Mouse (Mus musculus) neural tube, embryonic 15.5 days (tissue): Measurements from ENCODE around the gene Oaz1. TPM values are rescaled to one million over a fixed set of nuclear protein-coding genes. Genes with fewer than 3 reads are reported as not detected.

Experiments
- microRNA counts: library from miRNA; unstranded; fragments of <30 nt; microRNA quantifications from one replicate; lab custom pipeline; 2016
- microRNA-seq: library from miRNA; unstranded; fragments of <30 nt; microRNA quantifications from one replicate; pipeline ENCODE4, GENCODE M21; 2017
- polyA plus RNA-seq: library from polyadenylated mRNA; unstranded; fragments of >200 nt; fragmentation: Nextera tagmentation; extraction: Ambion mirVana; gene quantifications from 2 replicates; pipeline ENCODE4 v1.2.1, GENCODE M21; 2015

Oaz1 gene
- polyA plus RNA-seq, 1 experiment from 2014 or later: 1,221 TPM

MicroRNAs within 50 kb of the gene (microRNA counts, 519-probe panel; counts per million panel counts)
- not detected for microRNA mmu-miR-1982 (lab: Ali Mortazavi, UCI)

Small RNA genes lying within 50 kb of the gene (microRNA-seq; reads per million reads assigned to microRNA genes)
- gene Mir1982: 1.6 reads per million

Other genes starting within 250 kb of the Oaz1 start
- 6.5 TPM in 2 replicates for gene Klf16, start 249.3 kb upstream of the Oaz1 start, polyA plus RNA-seq
- gene Abhd17a, start 236.3 kb upstream of the Oaz1 start, polyA plus RNA-seq: 148 and 152 TPM in 2 replicates
- gene Scamp4, start 223.8 kb upstream of the Oaz1 start, polyA plus RNA-seq: 68.2 and 79.8 TPM in 2 replicates
- gene Adat3, start 223.8 kb upstream of the Oaz1 start, polyA plus RNA-seq: 5.0 and 7.0 TPM in 2 replicates
- 3.0 and 3.2 TPM in 2 replicates for gene Gm49322, start 220.6 kb upstream of the Oaz1 start, polyA plus RNA-seq
- gene Csnk1g2, start 203.8 kb upstream of the Oaz1 start, polyA plus RNA-seq: 106 and 118 TPM in 2 replicates
- gene Btbd2, start 169.6 kb upstream of the Oaz1 start, polyA plus RNA-seq: 91.9 and 92.1 TPM in 2 replicates
- gene Mknk2, start 148.5 kb upstream of the Oaz1 start, polyA plus RNA-seq: 56.2 and 70.3 TPM in 2 replicates
- 53.0 and 58.8 TPM in 2 replicates for gene Mob3a, start 124.7 kb upstream of the Oaz1 start, polyA plus RNA-seq
- 43.3 and 46.8 TPM in 2 replicates for gene Izumo4, start 124.5 kb upstream of the Oaz1 start, polyA plus RNA-seq
- 108 and 115 TPM in 2 replicates for gene Ap3d1, start 84.4 kb upstream of the Oaz1 start, polyA plus RNA-seq
- 19.3 and 20.3 TPM in 2 replicates for gene Dot1l, start 71.5 kb upstream of the Oaz1 start, polyA plus RNA-seq
- gene Sf3a2, start 28.5 kb upstream of the Oaz1 start, polyA plus RNA-seq: 53.3 and 59.8 TPM in 2 replicates
- 135 and 146 TPM in 2 replicates for gene Plekhj1, start 28.0 kb upstream of the Oaz1 start, polyA plus RNA-seq
- gene Amh, start 21.4 kb upstream of the Oaz1 start, polyA plus RNA-seq: not detected in 2 replicates
- 1.2 and 2.5 TPM in 2 replicates for gene Jsrp1, start 13.2 kb upstream of the Oaz1 start, polyA plus RNA-seq
- 14.6 and 18.6 TPM in 2 replicates for gene Lingo3, start 17.4 kb downstream of the Oaz1 start, polyA plus RNA-seq
- gene Lsm7, start 28.6 kb downstream of the Oaz1 start, polyA plus RNA-seq: 226 and 240 TPM in 2 replicates
- gene Sppl2b, start 28.6 kb downstream of the Oaz1 start, polyA plus RNA-seq: 78.6 and 84.1 TPM in 2 replicates
- gene Tmprss9, start 45.2 kb downstream of the Oaz1 start, polyA plus RNA-seq: 0.09 and 0.35 TPM in 2 replicates
- 333 and 359 TPM in 2 replicates for gene Timm13, start 74.3 kb downstream of the Oaz1 start, polyA plus RNA-seq
- gene Lmnb2, start 91.6 kb downstream of the Oaz1 start, polyA plus RNA-seq: 39.0 and 39.9 TPM in 2 replicates
- gene Gadd45b, start 103.4 kb downstream of the Oaz1 start, polyA plus RNA-seq: 9.0 and 11.1 TPM in 2 replicates
- 22.8 and 24.9 TPM in 2 replicates for gene Gng7, start 188.3 kb downstream of the Oaz1 start, polyA plus RNA-seq
- 55.3 and 69.4 TPM in 2 replicates for gene Diras1, start 199.0 kb downstream of the Oaz1 start, polyA plus RNA-seq
- 43.9 and 47.7 TPM in 2 replicates for gene Slc39a3, start 210.8 kb downstream of the Oaz1 start, polyA plus RNA-seq
- 290 and 298 TPM in 2 replicates for gene Sgta, start 233.5 kb downstream of the Oaz1 start, polyA plus RNA-seq
- 44.3 and 52.9 TPM in 2 replicates for gene Thop1, start 243.4 kb downstream of the Oaz1 start, polyA plus RNA-seq